Mouse (Mus musculus) CH12.LX (cell line): ENCODE measurements around the gene Rptor. TPM values are rescaled to one million over a fixed set of nuclear protein-coding genes. Genes with fewer than 3 reads are reported as not detected.

ENCODE experiments used
- DNase-seq: peaks from one replicate; pipeline ENCODE4 v3.0.0-alpha.2; 2013; ENCODE audit errors: extremely low read depth
- H3K27ac ChIP-seq: 2 replicates; pipeline ENCODE4 v1.5.1; 2012; ENCODE audit warnings: low read depth, mild to moderate bottlenecking, control low read depth, moderate library complexity; ENCODE audit not compliant: insufficient read depth
- H3K27me3 ChIP-seq: replicated peaks from 2 replicates; pipeline ENCODE3; 2012; ENCODE audit warnings: inconsistent platforms
- H3K36me3 ChIP-seq, 2 experiments: replicated peaks in 1 of 2; 2 replicates each; pipeline versions ENCODE3 to v1.6.1; 2012; ENCODE audit warnings: inconsistent platforms in 1 of 2, low read length in 1 of 2, mild to moderate bottlenecking in 1 of 2, mixed read lengths in 1 of 2, moderate library complexity in 1 of 2; ENCODE audit not compliant: control insufficient read depth in 1 of 2, insufficient read depth in 1 of 2
- H3K4me1 ChIP-seq, 2 experiments: 2 replicates each; pipeline ENCODE4 v1.6.1; 2012; ENCODE audit warnings: inconsistent platforms in 1 of 2, moderate library complexity in 1 of 2; ENCODE audit not compliant: insufficient read depth in 2 of 2, control insufficient read depth in 1 of 2
- H3K4me2 ChIP-seq: 2 replicates; pipeline ENCODE4 v1.6.1; 2012; ENCODE audit warnings: low read depth, mild to moderate bottlenecking, control low read depth; ENCODE audit not compliant: poor library complexity, insufficient read depth, severe bottlenecking
- H3K4me3 ChIP-seq, 3 experiments: fragments of 150-350 bp in 1 of 3; sonication (generic) in 1 of 3; replicated peaks in 1 of 3; 2 replicates each; pipeline versions ENCODE3 to v1.5.1; 2011 to 2012; ENCODE audit warnings: low read depth in 2 of 3, low read length in 2 of 3, mild to moderate bottlenecking in 2 of 3, moderate library complexity in 2 of 3, control low read depth in 1 of 3, improper control_type of control experiment in 1 of 3, inconsistent platforms in 1 of 3, mixed read lengths in 1 of 3; ENCODE audit not compliant: poor library complexity in 1 of 3
- H3K79me2 ChIP-seq: replicated peaks from 2 replicates; pipeline ENCODE4 v1.6.1; 2012; ENCODE audit warnings: mild to moderate bottlenecking, moderate library complexity; ENCODE audit not compliant: control insufficient read depth, poor library complexity, insufficient read depth, severe bottlenecking; ENCODE audit errors: extremely low read depth
- H3K9ac ChIP-seq: 2 replicates; pipeline ENCODE4 v1.6.1; 2012; ENCODE audit warnings: low read depth, mild to moderate bottlenecking, control low read depth, moderate library complexity; ENCODE audit not compliant: insufficient read depth
- H3K9me3 ChIP-seq: replicated peaks from 2 replicates; pipeline ENCODE3; 2012; ENCODE audit warnings: low read length, inconsistent platforms, mixed read lengths
- BHLHE40 ChIP-seq: IDR thresholded peaks from 2 replicates; pipeline ENCODE4 v1.6.1; 2011; ENCODE audit warnings: mild to moderate bottlenecking, low read depth, low read length, improper control_type of control experiment
- CHD1 ChIP-seq: IDR thresholded peaks from 2 replicates; pipeline ENCODE4 v1.6.1; 2012; ENCODE audit warnings: low read depth, low read length, improper control_type of control experiment, inconsistent platforms
- CHD2 ChIP-seq: IDR thresholded peaks from 2 replicates; pipeline ENCODE4 v1.6.1; 2011; ENCODE audit warnings: low read length, improper control_type of control experiment
- CTCF ChIP-seq, 2 experiments: IDR thresholded peaks in 1 of 2; conservative IDR thresholded peaks in 1 of 2; 2 replicates each; pipeline ENCODE4 v1.5.1; 2011 to 2012; ENCODE audit warnings: low read depth in 2 of 2, low read length in 2 of 2, improper control_type of control experiment in 1 of 2, inconsistent platforms in 1 of 2, mild to moderate bottlenecking in 1 of 2, moderate library complexity in 1 of 2
- E2F4 ChIP-seq: IDR thresholded peaks from 2 replicates; pipeline ENCODE4 v1.6.1; 2011; ENCODE audit warnings: low read depth, low read length, improper control_type of control experiment; ENCODE audit not compliant: insufficient replicate concordance
- EP300 ChIP-seq: IDR thresholded peaks from 2 replicates; pipeline ENCODE4 v1.6.1; 2011; ENCODE audit warnings: low read length, improper control_type of control experiment
- GABPA ChIP-seq: IDR thresholded peaks from 2 replicates; pipeline ENCODE4 v1.6.1; 2012; ENCODE audit warnings: low read depth, low read length, improper control_type of control experiment, inconsistent platforms; ENCODE audit not compliant: insufficient replicate concordance
- JUN ChIP-seq: IDR thresholded peaks from 2 replicates; pipeline ENCODE4 v1.6.1; 2011; ENCODE audit warnings: low read depth, mild to moderate bottlenecking, low read length, improper control_type of control experiment, moderate library complexity; ENCODE audit not compliant: insufficient read depth
- JUND ChIP-seq: conservative IDR thresholded peaks from 2 replicates; pipeline ENCODE4 v1.6.1; 2011; ENCODE audit warnings: low read depth, low read length, improper control_type of control experiment
- KAT2A ChIP-seq: IDR thresholded peaks from 2 replicates; pipeline ENCODE4 v1.6.1; 2012; ENCODE audit warnings: low read length, improper control_type of control experiment, inconsistent platforms; ENCODE audit not compliant: insufficient replicate concordance
- MAFK ChIP-seq: IDR thresholded peaks from 2 replicates; pipeline ENCODE4 v1.6.1; 2011; ENCODE audit warnings: low read length, improper control_type of control experiment; ENCODE audit not compliant: insufficient replicate concordance
- MAX ChIP-seq: IDR thresholded peaks from 2 replicates; pipeline ENCODE4 v1.6.1; 2011; ENCODE audit warnings: low read length, improper control_type of control experiment
- MEF2A ChIP-seq: IDR thresholded peaks from 2 replicates; pipeline ENCODE4 v1.6.1; 2014; ENCODE audit warnings: low read depth, mild to moderate bottlenecking, inconsistent platforms, low read length, improper control_type of control experiment, borderline replicate concordance
- MXI1 ChIP-seq: IDR thresholded peaks from 2 replicates; pipeline ENCODE4 v1.6.1; 2011; ENCODE audit warnings: mild to moderate bottlenecking, low read depth, low read length, improper control_type of control experiment
- NELFE ChIP-seq: IDR thresholded peaks from 2 replicates; pipeline ENCODE4 v1.6.1; 2011; ENCODE audit warnings: low read depth, low read length, improper control_type of control experiment
- PAX5 ChIP-seq: IDR thresholded peaks from 2 replicates; pipeline ENCODE4 v1.6.1; 2012; ENCODE audit warnings: low read length, inconsistent platforms, mixed read lengths
- RAD21 ChIP-seq: IDR thresholded peaks from 2 replicates; pipeline ENCODE4 v1.6.1; 2011; ENCODE audit warnings: low read depth, mild to moderate bottlenecking, low read length, improper control_type of control experiment, moderate library complexity
- USF1 ChIP-seq: IDR thresholded peaks from 2 replicates; pipeline ENCODE4 v1.6.1; 2014; ENCODE audit warnings: low read depth, mild to moderate bottlenecking, inconsistent platforms, low read length, improper control_type of control experiment
- USF2 ChIP-seq: conservative IDR thresholded peaks from 2 replicates; pipeline ENCODE4 v1.6.1; 2011; ENCODE audit warnings: low read depth, low read length, improper control_type of control experiment
- ZNF384 ChIP-seq: IDR thresholded peaks from 2 replicates; pipeline ENCODE4 v1.6.1; 2012; ENCODE audit warnings: low read depth, low read length, improper control_type of control experiment, inconsistent platforms
- dilution Hi-C: fragments of 300-500 bp; cut with MboI; formaldehyde crosslinking; loops from 2 replicates; pipeline ENCODE4 v1.14.3; 2020; ENCODE audit warnings: low sequenced_read_pairs; ENCODE audit not compliant: extremely low pct_unique_long_range_greater_than_20kb, extremely low pct_ligation_motif_present
- in situ Hi-C: fragments of 300-500 bp; cut with MboI; formaldehyde crosslinking; loops from 3 replicates; pipeline ENCODE4 v1.14.3; 2019; ENCODE audit warnings: low sequenced_read_pairs, low pct_ligation_motif_present, low pct_unique_long_range_greater_than_20kb, mixed read lengths
- polyA plus RNA-seq: library from polyadenylated mRNA; unstranded; fragments of >175 nt; gene quantifications from 2 replicates; pipeline ENCODE4 v1.2.1, GENCODE M21; 2012; ENCODE audit warnings: low read depth; ENCODE audit not compliant: insufficient read length
- total RNA-seq, 2 experiments: library from RNA; depleted of rRNA; stranded (reverse); fragments of 300-350 nt in 1 of 2; fragments of >200 nt in 1 of 2; gene quantifications; 2 replicates each; pipeline ENCODE4 v1.2.3; 2012 to 2014

Rptor gene
- total and polyA plus RNA-seq, 3 experiments, result 10.3 to 33.1 (median 26.7) TPM

GRCm38 (mm10) chr11:119829116-119829515 lies 226.4 kb downstream of the Rptor start:
- peaks cover 26 to 85% of the 10 kb centered on the region in 2 experiments for H3K36me3 ChIP-seq
- H3K79me2 ChIP-seq, result no peaks in the 10 kb centered on the region
- no peak overlapping the region for H3K4me3 ChIP-seq
- H3K9ac ChIP-seq, result no peak overlapping the region
- no peak overlapping the region for H3K4me2 ChIP-seq
- dilution Hi-C loops, result no loop called here
- no peak for TF ChIP-seq CHD1
- no peaks in the 10 kb centered on the region for H3K9me3 ChIP-seq
- no peaks in the 10 kb centered on the region for H3K4me1 ChIP-seq
- in situ Hi-C loops, result no loop called here
- no peak for DNase-seq
- no peak overlapping the region for H3K27ac ChIP-seq
- no peaks in the 10 kb centered on the region for H3K27me3 ChIP-seq

GRCm38 (mm10) chr11:119831682-119832081 lies 229.0 kb downstream of the Rptor start:
- DNase-seq, result no peak
- H3K9ac ChIP-seq, result no peak overlapping the region
- H3K79me2 ChIP-seq, result no peaks in the 10 kb centered on the region
- no peak overlapping the region for H3K27ac ChIP-seq
- H3K27me3 ChIP-seq, result no peaks in the 10 kb centered on the region
- H3K4me3 ChIP-seq, result no peak overlapping the region
- no peaks in the 10 kb centered on the region for H3K9me3 ChIP-seq
- dilution Hi-C loops, result no loop called here
- no peaks in the 10 kb centered on the region for H3K4me1 ChIP-seq
- peaks cover 7 to 80% of the 10 kb centered on the region in 2 experiments for H3K36me3 ChIP-seq
- no peak for TF ChIP-seq BHLHE40
- no peak for TF ChIP-seq PAX5
- no peak for TF ChIP-seq GABPA
- TF ChIP-seq MAFK, result no peak
- no peak for TF ChIP-seq JUN
- in situ Hi-C loops, result no loop called here
- no peak overlapping the region for H3K4me2 ChIP-seq

GRCm38 (mm10) chr11:119833311-119833710 lies 230.6 kb downstream of the Rptor start:
- Histone ChIP-seq H3K36me3 (peaks cover 4 to 73% of the 10 kb centered on the region in 2 experiments), H3K9ac (no peak overlapping the region), H3K4me2 (no peak overlapping the region), H3K4me1 (no peaks in the 10 kb centered on the region), H3K4me3 (no peak overlapping the region), H3K27me3 (no peaks in the 10 kb centered on the region), H3K9me3 (no peaks in the 10 kb centered on the region), H3K79me2 (no peaks in the 10 kb centered on the region), H3K27ac (no peak overlapping the region)
- no peak for DNase-seq
- dilution Hi-C loops, result no loop called here
- in situ Hi-C loops, result no loop called here
- no peak for TF ChIP-seq MEF2A
- no peak for TF ChIP-seq USF1
- no peak for TF ChIP-seq CHD2
- TF ChIP-seq MXI1, result no peak
- no peak for TF ChIP-seq MAX
- no peak for TF ChIP-seq CTCF (conservative IDR thresholded peaks at IDR 0.05 in 1 of 2, IDR thresholded peaks at IDR 0.05 in 1 of 2; ENCODE audit: low read depth in 2 of 2, low read length in 2 of 2)
- TF ChIP-seq CHD1, result no peak
- no peak for TF ChIP-seq USF2
- TF ChIP-seq RAD21, result no peak
- no peak for TF ChIP-seq NELFE
- no peak for TF ChIP-seq JUND
- no peak for TF ChIP-seq E2F4
- no peak for TF ChIP-seq KAT2A
- TF ChIP-seq MAFK, result no peak
- no peak for TF ChIP-seq EP300
- no peak for TF ChIP-seq ZNF384
